ENCODE assay signal across 24 mouse cellular contexts in genomic region chr11:30085114-30085513, GRCm38 (mm10). TPM values are rescaled to one million over a fixed set of nuclear protein-coding genes. Genes with fewer than 3 reads are reported as not detected.
A peak's percentile ranks its signal among the peaks of the same experiment; 100 is the strongest.
DNase-seq lines count a peak whose midpoint lies in the region; ATAC-seq lines count a peak whose summit lies in the region.
"Had no signal": no experiment of that assay in that cellular context is flagged by ENCODE, and none has a peak within 500 bp of the region (broad histone marks: within the 10 kb centered on the region; RNA-seq: fewer than 3 reads in every experiment).

No protein-coding gene starts in this region.

- peak; percentile 0 for DNase-seq in gastrocnemius, adult 18-20 months (ENCODE audit: low spot score)
- no peak for DNase-seq in gastrocnemius, adult 8-10 months (ENCODE audit: low spot score in 2 of 2)
- no peak for DNase-seq in kidney, postnatal 25 days
- DNase-seq in embryo, embryonic 10 days (ENCODE audit: low spot score) = peak; percentile 43
- DNase-seq in urinary bladder, adult 2 months (ENCODE audit: low spot score) = no peak
- DNase-seq: adrenal gland, adult 8-10 months; cerebellum, adult 11-12 months; cerebellum, postnatal 14 days; gastrocnemius, adult 2 months; kidney, adult 2 months; layer of hippocampus, postnatal 36 days; liver, postnatal 0 days; lung, postnatal 36 days; right cerebral cortex, postnatal 25 days; thymus, postnatal 36 days had no signal

- H3K27me3 ChIP-seq in kidney, embryonic 16.5 days (ENCODE audit: insufficient read depth, low read length) = no peaks in the 10 kb centered on the region
- H3K27me3 ChIP-seq in embryonic facial prominence, embryonic 12.5 days = no peaks in the 10 kb centered on the region
- H3K27me3 ChIP-seq in intestine, embryonic 16.5 days (replicated peaks; ENCODE audit: control insufficient read depth, insufficient read depth, low read length) = no peaks in the 10 kb centered on the region
- H3K27me3 ChIP-seq: embryonic facial prominence, embryonic 13.5 days; forebrain, embryonic 15.5 days; midbrain, embryonic 12.5 days had no signal

- no peak overlapping the region for H3K4me2 ChIP-seq in kidney, embryonic 16.5 days (replicated peaks; ENCODE audit: low read depth, low read length)
- no peak overlapping the region for H3K4me2 ChIP-seq in embryonic facial prominence, embryonic 12.5 days (replicated peaks)
- no peak overlapping the region for H3K4me2 ChIP-seq in intestine, embryonic 16.5 days (ENCODE audit: low read depth, low read length)
- H3K4me2 ChIP-seq: embryonic facial prominence, embryonic 13.5 days; forebrain, embryonic 15.5 days; midbrain, embryonic 12.5 days had no signal

- no peak overlapping the region for H3K9ac ChIP-seq in kidney, embryonic 16.5 days (replicated peaks; ENCODE audit: low read length)
- H3K9ac ChIP-seq in embryonic facial prominence, embryonic 12.5 days = no peak overlapping the region
- H3K9ac ChIP-seq in intestine, embryonic 16.5 days (ENCODE audit: low read depth, low read length) = no peak overlapping the region
- H3K9ac ChIP-seq: embryonic facial prominence, embryonic 13.5 days; forebrain, embryonic 15.5 days; liver, postnatal 0 days; midbrain, embryonic 12.5 days had no signal

- ATAC-seq in kidney, embryonic 16.5 days (ENCODE audit: low FRiP score, low TSS enrichment) = peak; percentile 84
- ATAC-seq in embryonic facial prominence, embryonic 12.5 days (ENCODE audit: insufficient number of reproducible peaks, insufficient read depth, low FRiP score, low TSS enrichment) = peak; percentile 35; the same call in 1 of the 2 replicates
- no peak; the same call in 1 of the 2 replicates for ATAC-seq in intestine, embryonic 16.5 days
- ATAC-seq: CD4-positive, CD25-positive, alpha-beta regulatory T cell, adult 4 months; forebrain, embryonic 15.5 days; liver, postnatal 0 days; Patski had no signal

- H3K4me3 ChIP-seq in kidney, embryonic 16.5 days (ENCODE audit: low read length) = no peak overlapping the region
- H3K4me3 ChIP-seq in embryonic facial prominence, embryonic 12.5 days = no peak overlapping the region
- no peak overlapping the region for H3K4me3 ChIP-seq in intestine, embryonic 16.5 days (ENCODE audit: low read length)
- H3K4me3 ChIP-seq: embryonic facial prominence, embryonic 13.5 days; forebrain, embryonic 15.5 days; gastrocnemius, adult 2 months; layer of hippocampus, adult 2 months; midbrain, embryonic 12.5 days had no signal

- 0 out of 2 replicates have a peak, but pooled peaks cover 5% of the 10 kb centered on the region for H3K4me1 ChIP-seq in kidney, embryonic 16.5 days (ENCODE audit: insufficient read depth, low read length)
- H3K4me1 ChIP-seq in embryonic facial prominence, embryonic 12.5 days = peaks cover 4% of the 10 kb centered on the region; the same call in 1 of the 2 replicates
- H3K4me1 ChIP-seq in intestine, embryonic 16.5 days (ENCODE audit: control insufficient read depth, insufficient read depth, low read length) = no peaks in the 10 kb centered on the region
- H3K4me1 ChIP-seq: embryonic facial prominence, embryonic 13.5 days; forebrain, embryonic 15.5 days; midbrain, embryonic 12.5 days had no signal

- no peaks in the 10 kb centered on the region for H3K36me3 ChIP-seq in kidney, embryonic 16.5 days (ENCODE audit: insufficient read depth, low read length)
- no peaks in the 10 kb centered on the region for H3K36me3 ChIP-seq in embryonic facial prominence, embryonic 12.5 days
- no peaks in the 10 kb centered on the region for H3K36me3 ChIP-seq in intestine, embryonic 16.5 days (ENCODE audit: control insufficient read depth, insufficient read depth, low read length)
- H3K36me3 ChIP-seq: embryonic facial prominence, embryonic 13.5 days; forebrain, embryonic 15.5 days; midbrain, embryonic 12.5 days had no signal

- no peak overlapping the region for H3K27ac ChIP-seq in kidney, embryonic 16.5 days (ENCODE audit: low read length)
- no peak overlapping the region for H3K27ac ChIP-seq in embryonic facial prominence, embryonic 12.5 days
- H3K27ac ChIP-seq in intestine, embryonic 16.5 days (ENCODE audit: low read length) = no peak overlapping the region
- H3K27ac ChIP-seq: embryonic facial prominence, embryonic 13.5 days; forebrain, embryonic 15.5 days; gastrocnemius, adult 2 months; layer of hippocampus, adult 2 months; midbrain, embryonic 12.5 days had no signal

- no peaks in the 10 kb centered on the region for H3K9me3 ChIP-seq in kidney, embryonic 16.5 days (ENCODE audit: low read length)
- H3K9me3 ChIP-seq in embryonic facial prominence, embryonic 12.5 days = no peaks in the 10 kb centered on the region
- no peaks in the 10 kb centered on the region for H3K9me3 ChIP-seq in intestine, embryonic 16.5 days (ENCODE audit: control insufficient read depth, low read length)
- H3K9me3 ChIP-seq: embryonic facial prominence, embryonic 13.5 days; forebrain, embryonic 15.5 days; midbrain, embryonic 12.5 days had no signal

RNA-seq across cellular contexts. Expression of gene Eml6, which starts 59.3 kb away (rescaled TPM):
- total RNA-seq in gastrocnemius, adult 18-20 months (2021) = under 1 TPM; 0.62 to 0.91 TPM
- 1 to 10 TPM in 1 of 4 experiments, under 1 TPM in 3; 0.63 to 1.0 (median 0.77) TPM for total RNA-seq in gastrocnemius, adult 8-10 months (2022)
- 0.69 and 1.4 TPM in 2 replicates for polyA plus RNA-seq in kidney, embryonic 16.5 days (2015; fragmentation: Nextera tagmentation; extraction: Ambion mirVana)
- 0.62 and 1.1 TPM in 2 replicates for polyA plus RNA-seq in embryonic facial prominence, embryonic 12.5 days (2016; fragmentation: Nextera tagmentation; extraction: Ambion mirVana)
- 4.5 and 4.7 TPM in 2 replicates for polyA plus RNA-seq in urinary bladder, adult 2 months (2012; rRNA removed)
- 0.40 and 0.48 TPM in 2 replicates for polyA plus RNA-seq in intestine, embryonic 16.5 days (2015; fragmentation: Nextera tagmentation; extraction: Ambion mirVana)

Comparison
In these comparisons a context has a peak if more than half of its experiments do, and no peak if none do; other contexts are left out.
1. DNase-seq: peak in gastrocnemius, adult 18-20 months (single experiment) and embryo, embryonic 10 days (single experiment); none in gastrocnemius, adult 8-10 months (0 of 2), kidney, postnatal 25 days (0 of 2) and urinary bladder, adult 2 months (single experiment).